ENCODE assay signal across 22 mouse cellular contexts in genomic region chr5:47980459-47980858, GRCm38 (mm10). TPM values are rescaled to one million over a fixed set of nuclear protein-coding genes. Genes with fewer than 3 reads are reported as not detected.
DNase-seq lines count a peak whose midpoint lies in the region; ATAC-seq and TF ChIP-seq lines count a peak whose summit lies in the region.
"Had no signal": no experiment of that assay in that cellular context is flagged by ENCODE, and none has a peak within 500 bp of the region (broad histone marks: within the 10 kb centered on the region; RNA-seq: fewer than 3 reads in every experiment).

No protein-coding gene starts in this region.

- H3K4me2 ChIP-seq in embryonic facial prominence, embryonic 11.5 days (ENCODE audit: low read depth, low read length), result no peak overlapping the region
- no peak overlapping the region for H3K4me2 ChIP-seq in neural tube, embryonic 11.5 days (ENCODE audit: low read depth)
- H3K4me2 ChIP-seq in neural tube, embryonic 15.5 days, result no peak overlapping the region
- H3K4me2 ChIP-seq: kidney, embryonic 15.5 days; liver, embryonic 12.5 days; stomach, embryonic 15.5 days had no signal

- ATAC-seq in embryonic facial prominence, embryonic 11.5 days (replicated peaks; ENCODE audit: insufficient number of reproducible peaks, low FRiP score, low TSS enrichment, low read depth), result no peak
- ATAC-seq in neural tube, embryonic 11.5 days (ENCODE audit: insufficient read depth, low FRiP score, low TSS enrichment), result no peak
- ATAC-seq in neural tube, embryonic 15.5 days (ENCODE audit: low FRiP score), result no peak
- ATAC-seq: liver, embryonic 12.5 days had no signal

- 30% methylated on average over 5 of the region's 5 CpGs for WGBS in embryonic facial prominence, embryonic 11.5 days
- 30% methylated on average over 5 of the region's 5 CpGs for WGBS in embryonic facial prominence, embryonic 10.5 days
- WGBS in neural tube, embryonic 11.5 days, result 46% methylated on average over 5 of the region's 5 CpGs
- WGBS in neural tube, embryonic 15.5 days, result 29% methylated on average over 5 of the region's 5 CpGs

- H3K4me3 ChIP-seq in embryonic facial prominence, embryonic 11.5 days (ENCODE audit: low read depth, low read length), result no peak overlapping the region
- H3K4me3 ChIP-seq in embryonic facial prominence, embryonic 10.5 days, result no peak overlapping the region
- no peak overlapping the region for H3K4me3 ChIP-seq in layer of hippocampus, adult 2 months
- H3K4me3 ChIP-seq in neural tube, embryonic 11.5 days (ENCODE audit: low read depth, low read length), result no peak overlapping the region
- no peak overlapping the region for H3K4me3 ChIP-seq in neural tube, embryonic 15.5 days (replicated peaks)
- H3K4me3 ChIP-seq: erythroblast, embryonic 14.5 days; heart, embryonic 10.5 days; kidney, embryonic 15.5 days; liver, embryonic 12.5 days; stomach, embryonic 15.5 days had no signal

- peak; percentile 49 for TF ChIP-seq CTCF in layer of hippocampus, adult 2 months (conservative IDR thresholded peaks at IDR 0.05)

- DNase-seq in embryonic facial prominence, embryonic 11.5 days (ENCODE audit: low spot score), result peak; percentile 41
- DNase-seq in embryonic facial prominence, embryonic 10.5 days (ENCODE audit: low spot score), result no peak
- DNase-seq in layer of hippocampus, adult 2 months (ENCODE audit: low spot score in 2 of 2), result no peak
- DNase-seq in layer of hippocampus, adult 9-11 months, result no peak
- peak; percentile 20 for DNase-seq in neural tube, embryonic 11.5 days (ENCODE audit: low spot score)
- no peak for DNase-seq in urinary bladder, postnatal 4 days (ENCODE audit: low spot score in 2 of 2)
- DNase-seq in left cerebral cortex, postnatal 14 days (ENCODE audit: low spot score in 2 of 2), result no peak
- DNase-seq: cerebellum, adult 18-20 months; gastrocnemius, postnatal 25 days; heart, postnatal 36 days; left cerebral cortex, postnatal 4 days; lung, postnatal 4 days; right cerebral cortex, adult 18-20 months; spleen, adult 18-20 months; thymus, postnatal 14 days had no signal

- intact Hi-C loops in left cerebral cortex, postnatal 14 days (cut with DNase I), result loop anchor here (10.0 kb wide), 3 partner anchors 144 to 1536 kb away; no protein-coding TSS in a partner anchor

- H3K9me3 ChIP-seq in embryonic facial prominence, embryonic 11.5 days (replicated peaks; ENCODE audit: control insufficient read depth, low read length), result no peaks in the 10 kb centered on the region
- no peaks in the 10 kb centered on the region for H3K9me3 ChIP-seq in embryonic facial prominence, embryonic 10.5 days
- H3K9me3 ChIP-seq in neural tube, embryonic 11.5 days (ENCODE audit: control insufficient read depth, low read length), result no peaks in the 10 kb centered on the region
- no peaks in the 10 kb centered on the region for H3K9me3 ChIP-seq in neural tube, embryonic 15.5 days (replicated peaks)
- H3K9me3 ChIP-seq: heart, embryonic 10.5 days; kidney, embryonic 15.5 days; liver, embryonic 12.5 days; stomach, embryonic 15.5 days had no signal

- H3K27ac ChIP-seq in embryonic facial prominence, embryonic 11.5 days (replicated peaks; ENCODE audit: low read depth, low read length), result no peak overlapping the region
- no peak overlapping the region for H3K27ac ChIP-seq in embryonic facial prominence, embryonic 10.5 days (replicated peaks)
- no peak overlapping the region for H3K27ac ChIP-seq in layer of hippocampus, adult 2 months
- no peak overlapping the region for H3K27ac ChIP-seq in neural tube, embryonic 11.5 days (ENCODE audit: low read depth, low read length)
- no peak overlapping the region for H3K27ac ChIP-seq in neural tube, embryonic 15.5 days (replicated peaks)
- H3K27ac ChIP-seq: heart, embryonic 10.5 days; kidney, embryonic 15.5 days; liver, embryonic 12.5 days; stomach, embryonic 15.5 days had no signal

- H3K27me3 ChIP-seq in embryonic facial prominence, embryonic 11.5 days (ENCODE audit: control insufficient read depth, insufficient read depth, low read length), result no peaks in the 10 kb centered on the region; the same call in 1 of the 2 replicates
- peaks cover 18% of the 10 kb centered on the region for H3K27me3 ChIP-seq in embryonic facial prominence, embryonic 10.5 days (replicated peaks; ENCODE audit: low read depth, poor library complexity, severe bottlenecking)
- no peaks in the 10 kb centered on the region for H3K27me3 ChIP-seq in neural tube, embryonic 11.5 days (ENCODE audit: control insufficient read depth, insufficient read depth, low read length)
- H3K27me3 ChIP-seq in neural tube, embryonic 15.5 days (replicated peaks), result no peaks in the 10 kb centered on the region

- no peak overlapping the region for H3K9ac ChIP-seq in embryonic facial prominence, embryonic 11.5 days (replicated peaks; ENCODE audit: low read length)
- H3K9ac ChIP-seq in neural tube, embryonic 11.5 days (ENCODE audit: low read length), result no peak overlapping the region
- H3K9ac ChIP-seq in neural tube, embryonic 15.5 days (replicated peaks), result no peak overlapping the region
- H3K9ac ChIP-seq: kidney, embryonic 15.5 days; liver, embryonic 12.5 days; stomach, embryonic 15.5 days had no signal

- no peaks in the 10 kb centered on the region for H3K36me3 ChIP-seq in embryonic facial prominence, embryonic 11.5 days (replicated peaks; ENCODE audit: control insufficient read depth, insufficient read depth, low read depth, low read length)
- H3K36me3 ChIP-seq in embryonic facial prominence, embryonic 10.5 days (replicated peaks), result no peaks in the 10 kb centered on the region
- H3K36me3 ChIP-seq in neural tube, embryonic 11.5 days (ENCODE audit: control insufficient read depth, insufficient read depth, low read length), result no peaks in the 10 kb centered on the region
- no peaks in the 10 kb centered on the region for H3K36me3 ChIP-seq in neural tube, embryonic 15.5 days
- H3K36me3 ChIP-seq: heart, embryonic 10.5 days; kidney, embryonic 15.5 days; liver, embryonic 12.5 days; stomach, embryonic 15.5 days had no signal

- no peaks in the 10 kb centered on the region for H3K4me1 ChIP-seq in embryonic facial prominence, embryonic 11.5 days (ENCODE audit: control insufficient read depth, insufficient read depth, low read length)
- peaks cover 24% of the 10 kb centered on the region for H3K4me1 ChIP-seq in embryonic facial prominence, embryonic 10.5 days
- peaks cover 9% of the 10 kb centered on the region for H3K4me1 ChIP-seq in neural tube, embryonic 11.5 days (ENCODE audit: control insufficient read depth, insufficient read depth, low read length)
- H3K4me1 ChIP-seq in neural tube, embryonic 15.5 days, result peaks cover 25% of the 10 kb centered on the region

RNA-seq across cellular contexts. Expression of gene Slit2, which starts 2.5 kb away (rescaled TPM):
- 19.4 and 23.8 TPM in 2 replicates for polyA plus RNA-seq in embryonic facial prominence, embryonic 11.5 days (2014; fragmentation: Nextera tagmentation; extraction: Ambion mirVana)
- 24.2 and 27.0 TPM in 2 replicates for polyA plus RNA-seq in embryonic facial prominence, embryonic 10.5 days (2016; fragmentation: Nextera tagmentation; extraction: Ambion mirVana)
- total RNA-seq in layer of hippocampus, adult 2 months (2021), result 10 to 100 TPM; 36.8 to 42.5 TPM
- 104 and 127 TPM in 2 replicates for polyA plus RNA-seq in neural tube, embryonic 11.5 days (2014; fragmentation: Nextera tagmentation; extraction: Ambion mirVana)
- 32.9 and 39.1 TPM in 2 replicates for polyA plus RNA-seq in neural tube, embryonic 15.5 days (2015; fragmentation: Nextera tagmentation; extraction: Ambion mirVana)
- 10 to 100 TPM; 37.1 to 40.7 TPM for total RNA-seq in left cerebral cortex, postnatal 14 days (2021)
- total RNA-seq: monocyte, adult 5-6 weeks had no signal

Comparison
In these comparisons a context has a peak if more than half of its experiments do, and no peak if none do; other contexts are left out.
1. DNase-seq: peak in embryonic facial prominence, embryonic 11.5 days (single experiment) and neural tube, embryonic 11.5 days (single experiment); none in embryonic facial prominence, embryonic 10.5 days (single experiment), layer of hippocampus, adult 2 months (0 of 2), layer of hippocampus, adult 9-11 months (single experiment), urinary bladder, postnatal 4 days (0 of 2) and left cerebral cortex, postnatal 14 days (0 of 2).